Mouse (Mus musculus) small intestine, adult 2 months (tissue): ENCODE measurements around the gene Fam110c.

ENCODE experiments used
- CTCF ChIP-seq: fragments of 200-500 bp; IDR thresholded peaks from 2 replicates; pipeline ENCODE4 v1.5.1; 2012; ENCODE audit warnings: low read depth, mild to moderate bottlenecking, control low read depth, inconsistent platforms, low read length, moderate library complexity, mixed read lengths; ENCODE audit not compliant: insufficient replicate concordance, insufficient read length; ENCODE audit errors: extremely low read depth
- POLR2A ChIP-seq: fragments of 200-500 bp; IDR thresholded peaks from 2 replicates; pipeline ENCODE4 v1.6.1; 2012; ENCODE audit warnings: low read depth, mild to moderate bottlenecking, control low read depth, inconsistent platforms, low read length, moderate library complexity

GRCm38 (mm10) chr12:31090882-31091640 lies 17.4 kb downstream of the Fam110c start:
- no peak for TF ChIP-seq CTCF
- TF ChIP-seq POLR2A = no peak
